ENCODE assay signal across 8 mouse cellular contexts in genomic region chr11:4704072-4704964, GRCm38 (mm10). TPM values are rescaled to one million over a fixed set of nuclear protein-coding genes. Genes with fewer than 3 reads are reported as not detected.
DNase-seq lines count a peak whose midpoint lies in the region; ATAC-seq and TF ChIP-seq lines count a peak whose summit lies in the region.

TSS of gene Uqcr10 (minus strand) at chr11:4704342.
TSS of gene Zmat5 (plus strand) at chr11:4704678.

- peak within 1 kb of the TSS; percentile 95 for H3K4me2 ChIP-seq in heart, embryonic 11.5 days
- peak within 1 kb of the TSS; percentile 86 for H3K4me2 ChIP-seq in kidney, embryonic 16.5 days (replicated peaks; ENCODE audit: low read depth, low read length)
- peak within 1 kb of the TSS; percentile 96 for H3K4me2 ChIP-seq in myocyte (ENCODE audit: low read depth)

- peak; percentile 72; the same call in 1 of the 2 replicates for TF ChIP-seq POLR2A in brain, embryonic 14.5 days (IDR thresholded peaks at IDR 0.05; ENCODE audit: borderline replicate concordance, extremely low read depth, insufficient read depth, insufficient read length, poor library complexity, severe bottlenecking)
- peak; percentile 94 for TF ChIP-seq POLR2A in liver, adult 2 months (IDR thresholded peaks at IDR 0.05; ENCODE audit: extremely low read depth, insufficient read depth, low read length)
- TF ChIP-seq POLR2A in myocyte (IDR thresholded peaks at IDR 0.05; ENCODE audit: insufficient read length, low read depth), result peak; percentile 98

- peak; percentile 94 for ATAC-seq in heart, embryonic 11.5 days (replicated peaks; ENCODE audit: insufficient number of reproducible peaks, low FRiP score, low TSS enrichment)
- peak; percentile 99 for ATAC-seq in kidney, embryonic 16.5 days (ENCODE audit: low FRiP score, low TSS enrichment)

- peak; percentile 98 for DNase-seq in brain, embryonic 14.5 days (ENCODE audit: low read depth)
- DNase-seq in liver, adult 2 months (ENCODE audit: extremely low read depth, low read depth, low spot score), result peak; percentile 98
- DNase-seq in splenic B cell, adult 2 months (ENCODE audit: low read depth, low spot score), result peak; percentile 97

- peak within 1 kb of the TSS; percentile 86 for H3K27ac ChIP-seq in heart, embryonic 11.5 days (ENCODE audit: low read depth, low read length)
- H3K27ac ChIP-seq in kidney, embryonic 16.5 days (ENCODE audit: low read length), result peak within 1 kb of the TSS; percentile 84
- peak within 1 kb of the TSS; percentile 71 for H3K27ac ChIP-seq in liver, adult 2 months (replicated peaks; ENCODE audit: insufficient read depth, low read depth, low read length)

- peak within 1 kb of the TSS; percentile 93 for H3ac ChIP-seq in C2C12 (ENCODE audit: control insufficient read depth, insufficient read length, low read depth)
- H3ac ChIP-seq in myocyte (ENCODE audit: control insufficient read depth, insufficient read length), result peak within 1 kb of the TSS; percentile 95

- H3K79me2 ChIP-seq in C2C12 (ENCODE audit: control insufficient read depth, insufficient read depth), result peaks cover 28% of the 10 kb centered on the region
- H3K79me2 ChIP-seq in liver, adult 2 months (ENCODE audit: control insufficient read depth, insufficient read depth, low read length), result no peaks in the 10 kb centered on the region
- peaks cover 20% of the 10 kb centered on the region for H3K79me2 ChIP-seq in myocyte (ENCODE audit: control insufficient read depth, insufficient read depth)

- H3K4me3 ChIP-seq in C2C12 (ENCODE audit: insufficient read depth, poor library complexity, severe bottlenecking) (peak within 1 kb of the TSS; percentile 68), myocyte (peak within 1 kb of the TSS; percentile 71)
- H3K4me3 ChIP-seq in erythroblast, embryonic 14.5 days (replicated peaks), result peak within 1 kb of the TSS; percentile 68
- H3K4me3 ChIP-seq in heart, embryonic 11.5 days (ENCODE audit: low read depth, low read length), result peak within 1 kb of the TSS; percentile 89
- peak within 1 kb of the TSS; percentile 96 for H3K4me3 ChIP-seq in kidney, embryonic 16.5 days (ENCODE audit: low read length)
- peak within 1 kb of the TSS; percentile 65 for H3K4me3 ChIP-seq in liver, adult 2 months (ENCODE audit: insufficient read depth, low read depth, low read length)

- no peaks in the 10 kb centered on the region for H3K27me3 ChIP-seq in C2C12 (ENCODE audit: control insufficient read depth, insufficient read depth, insufficient read length)
- no peaks in the 10 kb centered on the region for H3K27me3 ChIP-seq in erythroblast, embryonic 14.5 days (ENCODE audit: control insufficient read depth)
- no peaks in the 10 kb centered on the region for H3K27me3 ChIP-seq in heart, embryonic 11.5 days (ENCODE audit: control insufficient read depth, insufficient read depth, low read length)
- H3K27me3 ChIP-seq in kidney, embryonic 16.5 days (ENCODE audit: insufficient read depth, low read length), result no peaks in the 10 kb centered on the region
- no peaks in the 10 kb centered on the region for H3K27me3 ChIP-seq in liver, adult 2 months (ENCODE audit: control insufficient read depth, insufficient read depth, low read length)
- no peaks in the 10 kb centered on the region for H3K27me3 ChIP-seq in myocyte (ENCODE audit: control insufficient read depth, insufficient read depth, insufficient read length)
- H3K27me3 ChIP-seq in splenic B cell, adult 2 months (ENCODE audit: control insufficient read depth, insufficient read depth, low read length, poor library complexity, severe bottlenecking), result no peaks in the 10 kb centered on the region

- no peaks in the 10 kb centered on the region for H3K9me3 ChIP-seq in erythroblast, embryonic 14.5 days (ENCODE audit: control insufficient read depth, low read length)
- H3K9me3 ChIP-seq in heart, embryonic 11.5 days (replicated peaks; ENCODE audit: control insufficient read depth, low read length), result no peaks in the 10 kb centered on the region
- no peaks in the 10 kb centered on the region for H3K9me3 ChIP-seq in kidney, embryonic 16.5 days (ENCODE audit: low read length)

- TF ChIP-seq CTCF in C2C12 (IDR thresholded peaks at IDR 0.05; ENCODE audit: control insufficient read depth, insufficient read depth, insufficient read length), result no peak
- no peak for TF ChIP-seq CTCF in brain, embryonic 14.5 days (IDR thresholded peaks at IDR 0.05; ENCODE audit: borderline replicate concordance, extremely low read depth, insufficient read depth, insufficient read length)
- no peak for TF ChIP-seq CTCF in liver, adult 2 months (IDR thresholded peaks at IDR 0.05; ENCODE audit: low read depth, low read length)

- peaks cover 26% of the 10 kb centered on the region for H3K4me1 ChIP-seq in erythroblast, embryonic 14.5 days (ENCODE audit: control insufficient read depth)
- peaks cover 11% of the 10 kb centered on the region; the same call in 1 of the 2 replicates for H3K4me1 ChIP-seq in heart, embryonic 11.5 days (ENCODE audit: control insufficient read depth, insufficient read depth, low read length)
- H3K4me1 ChIP-seq in kidney, embryonic 16.5 days (ENCODE audit: insufficient read depth, low read length), result peaks cover 18% of the 10 kb centered on the region
- peaks cover 4% of the 10 kb centered on the region for H3K4me1 ChIP-seq in liver, adult 2 months (ENCODE audit: control insufficient read depth, insufficient read depth, low read length)

- H3K36me3 ChIP-seq in C2C12 (ENCODE audit: control insufficient read depth, insufficient read depth) (peaks cover 17% of the 10 kb centered on the region), myocyte (ENCODE audit: control insufficient read depth, insufficient read depth) (peaks cover 10% of the 10 kb centered on the region)
- peaks cover 32% of the 10 kb centered on the region for H3K36me3 ChIP-seq in erythroblast, embryonic 14.5 days (ENCODE audit: control insufficient read depth)
- peaks cover 8% of the 10 kb centered on the region for H3K36me3 ChIP-seq in heart, embryonic 11.5 days (ENCODE audit: control insufficient read depth, insufficient read depth, low read length)
- H3K36me3 ChIP-seq in kidney, embryonic 16.5 days (ENCODE audit: insufficient read depth, low read length), result peaks cover 16% of the 10 kb centered on the region
- H3K36me3 ChIP-seq in liver, adult 2 months (ENCODE audit: control insufficient read depth, insufficient read depth, low read length), result peaks cover 14% of the 10 kb centered on the region
- H3K36me3 ChIP-seq in splenic B cell, adult 2 months (ENCODE audit: control insufficient read depth, insufficient read depth, low read length, poor library complexity, severe bottlenecking), result no peaks in the 10 kb centered on the region

- WGBS in heart, embryonic 11.5 days (ENCODE audit: insufficient replicate concordance), result under 1% methylated on average over 47 of the region's 47 CpGs
- under 1% methylated on average over 47 of the region's 47 CpGs for WGBS in kidney, embryonic 16.5 days
- under 1% methylated on average over 47 of the region's 47 CpGs for WGBS in liver, adult 2 months

- peak within 1 kb of the TSS; percentile 95 for H3K9ac ChIP-seq in heart, embryonic 11.5 days (ENCODE audit: low read depth, low read length)
- H3K9ac ChIP-seq in kidney, embryonic 16.5 days (replicated peaks; ENCODE audit: low read length), result peak within 1 kb of the TSS; percentile 98
- H3K9ac ChIP-seq in liver, adult 2 months (ENCODE audit: low read depth, low read length), result peak within 1 kb of the TSS; percentile 79

- H3K79me3 ChIP-seq in C2C12 (ENCODE audit: low read depth), result peaks cover 19% of the 10 kb centered on the region

TF ChIP-seq in C2C12, 6 proteins besides CTCF, POLR2A, EP300 and RAD21:
- peak; percentile 56 for TF ChIP-seq CEBPB (IDR thresholded peaks at IDR 0.05; ENCODE audit: low read depth)
- TF ChIP-seq USF1 (IDR thresholded peaks at IDR 0.05; ENCODE audit: low read depth), result no peak
- no peak for TF ChIP-seq MYOG (IDR thresholded peaks at IDR 0.05; ENCODE audit: control insufficient read depth, extremely low read depth, insufficient read length)
- TF ChIP-seq MAX (IDR thresholded peaks at IDR 0.05), result peak; percentile 66

TF ChIP-seq in myocyte, 11 proteins besides CTCF, POLR2A, EP300 and RAD21:
- TF ChIP-seq POLR2AphosphoS2 (IDR thresholded peaks at IDR 0.05; ENCODE audit: insufficient read length, low read depth) (peak; percentile 100), REST (IDR thresholded peaks at IDR 0.05; ENCODE audit: insufficient read depth, insufficient read length) (no peak)

RNA-seq across cellular contexts. Expression of gene Uqcr10, which starts in this region (rescaled TPM):
- 905 TPM for polyA plus RNA-seq in C2C12 (2012; fragmentation: generic; extraction: Trizol)
- 554 and 676 TPM in 2 replicates for polyA plus RNA-seq in brain, embryonic 14.5 days (2012; rRNA removed)
- 7.9 and 8.8 TPM in 2 replicates for polyA plus RNA-seq in erythroblast, embryonic 14.5 days (2012)
- polyA plus RNA-seq in heart, embryonic 11.5 days (2014; fragmentation: Nextera tagmentation; extraction: Ambion mirVana), result 1,482 and 1,490 TPM in 2 replicates
- polyA plus RNA-seq in kidney, embryonic 16.5 days (2015; fragmentation: Nextera tagmentation; extraction: Ambion mirVana), result 915 and 962 TPM in 2 replicates
- total RNA-seq in liver, adult 2 months (2014; rRNA removed), result 702 and 886 TPM in 2 replicates
- polyA plus RNA-seq in liver, adult 2 months (2012; rRNA removed), result 568 and 709 TPM in 2 replicates
- polyA plus RNA-seq in myocyte (2012; fragmentation: generic; extraction: Trizol), result 1,278 TPM

RNA-seq across cellular contexts. Expression of gene Zmat5, which starts in this region (rescaled TPM):
- polyA plus RNA-seq in C2C12 (2012; fragmentation: generic; extraction: Trizol), result 41.5 TPM
- 40.2 and 57.7 TPM in 2 replicates for polyA plus RNA-seq in brain, embryonic 14.5 days (2012; rRNA removed)
- polyA plus RNA-seq in erythroblast, embryonic 14.5 days (2012), result 5.8 and 7.4 TPM in 2 replicates
- polyA plus RNA-seq in heart, embryonic 11.5 days (2014; fragmentation: Nextera tagmentation; extraction: Ambion mirVana), result 50.1 and 55.8 TPM in 2 replicates
- polyA plus RNA-seq in kidney, embryonic 16.5 days (2015; fragmentation: Nextera tagmentation; extraction: Ambion mirVana), result 70.9 and 71.8 TPM in 2 replicates
- total RNA-seq in liver, adult 2 months (2014; rRNA removed), result 3.6 and 5.1 TPM in 2 replicates
- polyA plus RNA-seq in liver, adult 2 months (2012; rRNA removed), result 13.8 and 17.5 TPM in 2 replicates
- 57.4 TPM for polyA plus RNA-seq in myocyte (2012; fragmentation: generic; extraction: Trizol)

Comparison
In these comparisons a context has a peak if more than half of its experiments do, and no peak if none do; other contexts are left out.
1. Peak in every context shown above with its lines: DNase-seq, ATAC-seq, H3K4me3 ChIP-seq and H3K27ac ChIP-seq.
2. RNA of gene Uqcr10 (polyA plus RNA-seq): 1,482 to 1,490 TPM in heart, embryonic 11.5 days, 1,278 TPM in myocyte (single experiment), 915 to 962 TPM in kidney, embryonic 16.5 days, 905 TPM in C2C12 (single experiment), 568 to 709 TPM in liver, adult 2 months and 554 to 676 TPM in brain, embryonic 14.5 days; 7.9 to 8.8 TPM in erythroblast, embryonic 14.5 days; every median in the first group is over 10 times any median in the second.